Mouse (Mus musculus) testis, postnatal 10 days (tissue): ENCODE results near the gene Zfp933.
A peak's percentile ranks its signal among the peaks of the same experiment; 100 is the strongest.
"Not testable (repeated sequence)": the region's sequence is repeated elsewhere in the genome, so short reads cannot be mapped to it uniquely, and the experiment has no call there.

ENCODE experiments used
- DNase-seq: peaks from one replicate; pipeline ENCODE4 v3.0.0; 2021; ENCODE audit warnings: low spot score

Zfp933 gene

DNA sequence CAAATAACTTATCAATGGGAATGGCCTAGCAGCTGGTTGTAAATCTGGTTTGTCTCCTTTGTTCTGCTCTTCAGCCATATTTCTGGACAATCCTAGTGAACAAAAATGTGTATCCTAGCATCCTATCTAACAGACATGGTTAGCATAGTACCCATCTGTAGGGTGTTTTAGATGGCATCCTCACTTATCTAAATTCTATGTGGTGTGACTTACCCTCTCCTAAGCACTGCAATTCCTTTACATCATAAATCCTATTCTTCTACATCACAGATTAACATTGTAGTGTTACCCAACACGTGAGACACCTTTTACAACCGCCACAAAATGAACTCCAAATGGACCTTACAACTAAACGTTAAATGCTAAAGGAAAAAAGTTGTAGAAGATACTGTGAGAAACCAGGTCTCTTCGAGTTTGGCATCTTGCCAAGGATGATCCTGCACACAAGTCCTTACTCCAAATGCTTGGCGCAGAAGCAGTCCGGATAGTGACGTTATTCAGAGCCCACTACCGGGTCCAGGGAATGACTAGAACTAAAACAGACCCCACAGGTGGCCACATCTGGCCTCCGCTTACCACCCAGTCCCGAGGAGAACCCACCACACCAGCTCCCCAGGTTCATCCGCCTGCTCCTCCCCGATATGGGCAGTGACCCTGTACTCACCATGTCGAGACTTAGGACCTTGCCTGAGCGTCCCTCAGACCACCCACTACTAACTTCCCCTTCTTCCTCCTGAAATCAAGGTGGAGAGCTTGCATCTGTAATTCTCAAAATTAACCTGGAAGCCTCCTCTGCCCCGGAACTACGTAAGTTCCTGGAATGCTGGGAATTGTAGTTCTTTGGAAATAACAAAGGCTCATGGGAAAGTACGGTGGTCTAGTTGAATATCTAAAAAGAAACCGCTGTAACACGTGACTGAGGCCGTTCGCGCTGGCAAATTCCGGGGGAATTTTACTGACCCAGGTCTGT, at the start of gene Zfp933:
Gene Zfp933 (minus strand): TSS at position 753 of the 970 bp plus-strand sequence.
- peak; percentile 65 for DNase-seq

DNA sequence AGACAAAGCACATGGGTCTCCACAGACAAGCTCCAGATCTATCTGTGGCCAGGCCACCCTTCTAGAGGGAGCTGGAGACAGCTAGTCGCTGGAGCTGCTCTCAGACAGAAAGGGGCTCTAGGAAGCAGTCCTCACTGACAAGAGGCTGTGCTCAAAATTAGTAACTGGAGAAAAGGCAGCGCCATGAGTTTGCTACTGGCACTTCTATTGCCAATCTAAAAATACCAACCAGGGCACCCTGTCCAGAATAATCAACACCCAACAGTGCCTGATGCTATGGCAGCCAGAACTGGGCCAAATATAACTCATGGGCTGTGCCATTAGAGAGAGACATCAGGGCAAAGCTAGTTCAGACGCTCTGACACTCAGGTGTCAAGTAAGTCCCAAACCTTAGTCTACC, 49.2 kb upstream of the Zfp933 start:
- no peak for DNase-seq

DNA sequence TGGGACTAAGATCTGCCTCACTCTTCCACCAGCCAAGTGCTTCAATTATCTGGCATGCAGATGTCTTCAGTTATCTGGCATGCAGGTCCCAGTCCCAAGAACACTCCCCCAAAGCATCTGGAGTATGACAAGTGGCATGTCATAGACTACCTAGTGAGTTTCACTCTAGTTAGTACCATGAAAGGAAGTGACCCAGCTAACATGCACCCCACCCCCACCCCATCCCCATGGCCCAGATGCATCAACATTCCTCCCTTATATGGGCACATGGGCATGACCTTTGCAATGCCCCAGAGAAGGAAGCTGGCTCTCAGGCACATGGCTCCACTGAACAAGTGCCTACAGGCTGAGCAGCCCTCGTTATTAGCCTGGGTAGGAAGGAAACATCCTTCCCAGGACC, 48.2 kb upstream of the Zfp933 start:
- DNase-seq: no peak

GRCm38 (mm10) chr4:147895815-147896330, 47.7 kb upstream of the Zfp933 start:
- DNase-seq: no peak

DNA sequence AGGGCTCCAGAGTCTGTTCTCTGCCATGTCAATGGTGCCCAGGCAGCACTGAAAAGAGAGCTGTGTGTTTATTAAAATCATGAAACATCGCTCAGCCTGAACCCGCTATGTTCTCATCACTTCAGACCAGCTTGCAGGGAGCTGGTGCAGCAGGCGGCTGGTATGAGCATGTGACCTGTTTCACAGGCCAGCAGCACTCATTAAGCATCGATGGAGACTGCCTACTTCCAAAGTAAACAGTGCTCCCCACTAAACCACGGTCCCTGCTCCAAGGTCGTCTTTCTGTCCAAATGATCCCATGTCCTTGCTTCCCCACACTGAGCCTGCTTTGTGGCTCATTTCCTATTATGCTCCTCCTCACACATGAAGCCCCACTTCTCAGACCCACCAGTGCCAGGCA, 42.2 kb upstream of the Zfp933 start:
- DNase-seq: no peak

DNA sequence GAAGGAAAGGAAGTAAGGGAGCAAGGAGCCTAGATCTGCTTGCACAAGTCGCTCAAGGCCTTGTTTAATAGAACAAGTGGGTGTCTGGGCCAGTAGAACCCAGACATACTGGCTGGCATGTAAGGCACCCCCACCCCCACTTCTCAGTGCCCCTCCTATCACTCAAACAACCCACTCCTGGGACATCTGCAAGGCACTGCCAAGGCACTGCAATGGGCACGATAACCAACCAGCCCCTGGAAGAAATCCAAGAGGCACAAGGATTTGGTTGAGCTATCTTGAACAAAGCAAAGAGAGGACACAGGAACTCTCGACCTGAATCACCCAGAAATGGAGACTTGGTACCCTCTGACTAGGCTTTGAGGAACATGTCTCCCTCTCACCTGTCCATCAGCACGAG, 40.1 kb upstream of the Zfp933 start:
- no peak for DNase-seq

DNA sequence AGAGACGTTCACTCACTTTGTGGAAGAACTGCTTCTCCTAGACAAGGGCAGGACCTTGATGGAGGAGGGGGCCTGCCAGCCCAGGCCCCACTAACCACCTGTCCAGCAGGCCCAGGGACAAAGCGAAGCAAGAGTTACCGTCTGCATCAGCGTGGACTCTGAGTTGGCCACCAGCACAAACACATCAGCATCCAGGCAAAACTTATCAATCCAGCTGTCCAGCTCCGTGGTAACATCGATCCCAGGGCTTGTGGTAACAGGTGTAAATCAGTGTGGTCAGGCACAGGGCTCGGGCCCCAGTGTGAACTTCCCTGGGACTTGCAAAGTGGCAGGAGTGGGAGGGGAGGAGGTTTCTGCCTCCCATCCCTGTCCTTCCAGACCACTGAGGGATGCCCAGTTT, 39.1 kb upstream of the Zfp933 start:
- DNase-seq: no peak

DNA sequence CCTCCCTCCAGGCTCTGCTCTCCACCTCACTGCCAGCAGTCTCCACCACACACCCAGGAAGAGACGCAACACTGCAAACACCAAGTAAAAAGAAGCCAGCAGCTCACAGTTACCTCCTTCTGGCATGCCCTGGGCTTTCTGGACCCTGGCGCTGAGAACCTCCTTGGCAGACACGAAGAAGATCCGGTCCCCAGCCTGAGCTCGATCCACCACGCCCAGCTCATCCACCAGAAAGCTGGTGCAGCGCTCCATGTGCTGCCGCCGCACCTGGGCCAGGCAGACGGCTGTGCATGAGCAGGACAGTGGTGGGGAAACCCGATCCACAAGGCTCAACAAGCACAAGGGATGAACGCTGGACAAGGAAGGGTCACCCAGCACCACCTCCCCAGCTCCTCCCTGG, 38.0 kb upstream of the Zfp933 start:
- DNase-seq: no peak

DNA sequence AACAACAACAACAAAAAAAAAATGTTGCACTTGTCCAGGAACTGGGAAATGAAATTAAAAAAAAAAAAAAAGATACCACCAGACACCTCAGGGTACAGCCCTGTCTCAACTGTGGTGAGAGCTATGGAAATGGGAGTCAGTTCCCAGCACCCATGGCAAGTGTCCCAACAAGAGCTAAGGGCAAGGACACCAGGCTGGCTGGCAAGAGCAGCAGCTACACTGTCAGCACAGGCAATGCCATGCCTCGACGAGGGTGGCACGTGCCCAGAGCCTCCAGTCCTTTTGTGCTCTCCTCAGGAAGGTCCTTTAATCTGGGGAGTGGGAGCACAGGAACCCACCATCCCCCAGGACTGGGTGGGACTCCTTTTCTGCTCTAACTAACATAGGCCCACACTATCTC, 36.0 kb upstream of the Zfp933 start:
- DNase-seq: no peak

DNA sequence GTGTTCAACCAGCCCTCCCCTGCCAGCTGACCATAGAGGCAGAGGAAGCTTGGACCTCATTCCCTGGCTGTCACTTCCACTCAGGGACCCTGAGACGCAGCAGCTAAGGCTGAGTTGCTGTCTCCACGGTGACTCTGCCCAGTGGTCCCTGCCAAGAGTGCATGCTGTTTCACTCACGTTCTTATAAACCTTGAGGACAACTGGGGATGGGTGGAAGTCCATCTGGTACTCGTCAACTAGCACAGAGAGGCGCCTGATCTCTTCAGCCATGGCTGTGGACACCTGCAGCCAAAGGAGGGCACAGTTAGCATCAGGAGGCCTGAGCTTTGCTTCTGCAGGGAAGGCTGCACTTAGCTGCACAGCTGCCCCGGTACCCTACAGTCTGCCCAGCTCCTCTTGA, 34.9 kb upstream of the Zfp933 start:
- DNase-seq: no peak

GRCm38 (mm10) chr4:147881792-147882191, 33.6 kb upstream of the Zfp933 start:
- no peak for DNase-seq

- no peak for DNase-seq
Measured at GRCm38 (mm10) chr4:147879865-147880264, 31.7 kb upstream of the Zfp933 start.

DNA sequence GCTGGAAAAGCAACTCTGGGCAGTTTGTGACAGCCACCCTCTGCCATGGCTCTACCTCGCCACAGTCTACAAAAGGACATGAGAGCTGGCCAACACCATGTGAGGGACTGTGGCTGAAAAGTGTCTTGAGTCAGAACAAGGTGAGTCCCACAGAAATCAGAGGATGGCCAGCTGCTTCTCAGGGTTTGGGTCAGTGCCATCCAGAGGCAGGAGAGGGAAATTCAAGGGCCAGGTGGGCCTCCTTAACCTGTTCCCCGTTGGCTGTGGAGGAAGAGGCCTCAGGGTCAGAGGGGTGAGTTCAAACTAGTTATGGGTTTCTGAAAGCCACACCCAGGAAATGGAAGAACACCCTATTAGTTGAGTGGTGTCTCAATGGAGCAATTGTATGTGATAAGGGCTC, 31.3 kb upstream of the Zfp933 start:
- no peak for DNase-seq

- no peak for DNase-seq
Measured at GRCm38 (mm10) chr4:147878537-147878936, 30.4 kb upstream of the Zfp933 start.

- no peak for DNase-seq
Measured at GRCm38 (mm10) chr4:147875852-147876575, 27.8 kb upstream of the Zfp933 start.

DNA sequence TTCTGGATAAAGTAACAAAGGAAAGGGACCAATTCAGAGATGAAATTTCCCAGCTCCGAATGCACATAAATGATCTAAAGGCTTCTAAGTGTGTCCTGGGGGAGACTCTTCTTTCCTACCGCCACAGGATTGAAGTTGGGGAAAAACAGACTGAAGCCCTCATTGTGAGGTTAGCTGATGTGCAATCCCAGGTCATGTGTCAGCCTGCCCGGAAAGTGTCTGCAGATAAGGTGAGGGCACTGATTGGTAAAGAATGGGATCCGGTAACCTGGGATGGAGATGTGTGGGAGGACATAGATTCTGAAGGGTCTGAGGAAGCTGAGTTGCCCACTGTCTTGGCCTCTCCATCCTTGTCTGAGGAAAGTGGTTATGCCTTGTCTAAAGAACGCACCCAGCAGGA, 21.1 kb upstream of the Zfp933 start:
- no peak for DNase-seq

DNA sequence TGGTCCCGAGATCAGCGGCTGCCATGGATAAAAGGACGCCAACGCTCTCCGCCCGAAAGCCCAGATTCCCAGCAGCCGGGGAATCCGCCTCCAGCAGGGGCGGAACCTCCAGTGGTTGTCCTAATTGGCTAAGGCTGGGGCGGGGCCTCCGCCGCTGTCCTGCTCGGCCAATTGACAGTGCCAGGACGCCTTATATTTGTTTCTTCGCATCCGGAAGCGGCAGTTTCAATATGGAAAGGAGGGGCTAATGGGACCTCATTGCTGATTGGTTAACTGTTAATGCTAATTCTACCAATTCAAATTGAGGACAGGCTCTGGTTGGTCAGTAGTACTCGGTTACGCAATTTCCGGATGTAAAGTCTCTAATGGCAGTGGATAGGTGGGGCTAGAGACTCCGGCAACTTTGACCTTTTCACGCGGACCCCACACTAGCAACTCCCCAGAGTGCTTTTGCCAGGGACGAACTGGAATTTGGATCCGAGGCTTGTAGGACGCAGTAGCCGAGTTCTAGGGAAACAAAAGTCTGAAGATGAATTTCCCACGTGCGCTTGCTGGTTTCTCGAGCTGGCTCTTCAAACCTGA, 20.4 kb upstream of the Zfp933 start, which contains the start of the genes Miip and Fv1:
Gene Miip (minus strand): TSS at position 367 of the 582 bp plus-strand sequence.
Gene Fv1 (plus strand): TSS at position 530 of the 582 bp plus-strand sequence.
- DNase-seq: peak; percentile 94

DNA sequence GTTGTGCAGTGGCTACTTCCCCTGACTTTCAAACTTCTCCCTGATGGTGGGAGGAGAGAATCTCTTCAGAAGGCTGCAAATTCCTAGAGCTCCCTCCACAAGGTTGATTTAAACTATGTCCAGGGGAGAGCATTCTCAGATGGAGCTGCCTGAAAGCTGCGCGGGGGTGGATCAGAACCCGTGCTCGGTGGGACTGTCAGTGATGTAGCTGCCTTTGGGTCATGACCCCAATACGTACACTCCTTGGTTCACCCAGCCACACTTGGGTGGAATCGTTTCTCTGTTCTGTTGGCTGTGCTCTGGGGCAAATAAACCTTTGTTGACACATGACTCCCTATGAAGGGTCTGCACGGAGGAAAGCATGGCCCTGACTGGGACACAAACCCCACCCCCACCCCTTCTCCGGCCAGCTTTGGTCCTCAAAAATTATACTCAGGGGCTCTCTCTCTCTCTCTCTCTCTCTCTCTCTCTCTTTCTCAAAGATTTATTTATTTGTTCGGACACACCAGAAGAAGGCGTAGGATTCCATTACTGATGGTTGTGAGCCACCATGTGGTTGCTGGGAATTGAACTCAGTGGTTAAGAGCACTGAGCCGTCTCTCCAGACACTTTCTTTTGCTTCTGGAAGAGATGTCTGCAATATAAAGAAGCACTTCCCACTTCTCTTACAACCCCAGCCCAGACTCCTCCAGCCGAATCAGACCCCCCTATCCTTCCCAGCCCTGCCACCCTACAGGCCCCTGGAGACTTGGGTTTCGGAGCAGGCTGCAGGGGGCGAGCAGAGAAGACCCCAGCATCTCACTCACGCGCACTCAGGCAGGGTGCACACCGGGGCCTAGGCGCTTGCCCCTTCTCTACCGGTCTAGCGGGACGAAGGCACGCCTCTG, 19.6 kb upstream of the Zfp933 start:
- DNase-seq: no peak

- DNase-seq: not testable (repeated sequence)
Measured at GRCm38 (mm10) chr4:147866793-147867192, 18.6 kb upstream of the Zfp933 start.

GRCm38 (mm10) chr4:147866056-147866455, 17.9 kb upstream of the Zfp933 start:
- peak; percentile 56 for DNase-seq

DNA sequence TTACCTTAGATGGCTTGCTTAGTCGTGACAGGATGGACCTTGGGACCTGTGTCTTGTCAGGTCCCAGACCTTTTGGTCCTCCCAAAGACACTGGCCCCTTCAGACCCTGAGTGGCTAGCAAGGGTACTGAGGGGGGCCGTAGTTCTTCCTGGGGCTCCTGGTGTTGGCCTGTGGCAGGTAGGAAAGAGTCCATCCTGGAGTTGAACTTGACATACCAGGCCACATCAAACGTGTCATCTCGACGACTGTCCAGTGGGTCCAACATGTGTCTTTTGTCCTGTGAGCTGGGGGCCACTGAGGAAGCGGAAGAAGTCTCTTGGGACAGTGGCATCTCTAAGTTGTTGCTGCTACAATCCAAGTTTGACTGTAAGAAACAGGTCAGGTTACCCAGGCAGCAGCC, 17.5 kb upstream of the Zfp933 start:
- DNase-seq: peak; percentile 31
